Mouse (Mus musculus) lung, adult 2 months (tissue): Measurements from ENCODE around the gene Scube3.

ENCODE experiments used
- CTCF ChIP-seq: fragments of 200-500 bp; IDR thresholded peaks from 2 replicates; pipeline ENCODE4 v1.5.1; 2011; ENCODE audit warnings: mild to moderate bottlenecking, low read length, control low read depth; ENCODE audit not compliant: insufficient read depth
- POLR2A ChIP-seq: fragments of 200-500 bp; IDR thresholded peaks from 2 replicates; pipeline ENCODE4 v1.6.1; 2011; ENCODE audit warnings: low read depth, mild to moderate bottlenecking, control low read depth, low read length, borderline replicate concordance; ENCODE audit errors: extremely low read depth

- TF ChIP-seq CTCF: no peak
- TF ChIP-seq POLR2A: no peak
These were observed 30.7 kb downstream of the Scube3 start for GRCm38 (mm10) chr17:28172690-28173089.
